Mouse (Mus musculus): ENCODE measurements around the gene Adcy5. TPM values are rescaled to one million over a fixed set of nuclear protein-coding genes. Genes with fewer than 3 reads are reported as not detected.
A peak's percentile ranks its signal among the peaks of the same experiment; 100 is the strongest.

The Adcy5 gene
- total and polyA plus RNA-seq, 2 experiments from 2014 or later: 11.3 to 81.4 TPM

DNA sequence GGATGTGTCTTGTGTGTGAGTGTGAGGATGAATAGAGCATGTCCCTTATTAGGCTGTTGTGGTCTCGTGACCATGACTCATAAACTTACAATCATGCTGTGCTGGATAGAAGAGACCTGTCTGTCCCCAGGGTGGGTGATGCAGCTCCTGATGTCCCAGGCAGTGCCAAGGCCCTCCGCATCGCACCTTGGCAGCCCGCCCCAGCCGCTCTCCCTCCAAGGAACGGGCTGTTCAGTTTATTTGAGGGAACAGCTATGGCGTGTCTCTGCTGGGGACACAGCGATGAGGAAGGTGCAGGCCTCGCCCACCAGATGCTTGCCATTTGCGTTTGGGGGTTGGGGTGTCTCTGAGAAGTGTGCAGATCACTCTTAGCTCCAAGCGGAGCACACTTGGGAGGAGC is 28.5 kb downstream of the Adcy5 start:
- H3K36me3 ChIP-seq (replicated peaks; ENCODE audit: control insufficient read depth, insufficient read depth, low read length): no peaks in the 10 kb centered on the region
- WGBS: 44% methylated on average over 11 of the region's 11 CpGs
- no peak overlapping the region for H3K4me3 ChIP-seq (ENCODE audit: low read depth, low read length)
- H3K27ac ChIP-seq (ENCODE audit: low read depth): no peak overlapping the region
- no peaks in the 10 kb centered on the region for H3K9me3 ChIP-seq (replicated peaks; ENCODE audit: control insufficient read depth, low read length)
- DNase-seq (ENCODE audit: low spot score) (no peak), ATAC-seq (ENCODE audit: insufficient read depth, low read depth) (peak; percentile 47)
- peaks cover 28% of the 10 kb centered on the region for H3K4me1 ChIP-seq (ENCODE audit: control insufficient read depth, insufficient read depth)
- H3K27me3 ChIP-seq (ENCODE audit: control insufficient read depth, insufficient read depth, low read length): no peaks in the 10 kb centered on the region
- TF ChIP-seq EP300 (IDR thresholded peaks at IDR 0.05; ENCODE audit: low read depth) (no peak), CTCF (IDR thresholded peaks at IDR 0.05; ENCODE audit: low read depth) (no peak)
- no peak overlapping the region for H3K4me2 ChIP-seq (ENCODE audit: low read depth, low read length)
- H3K9ac ChIP-seq (replicated peaks; ENCODE audit: low read depth, low read length): no peak overlapping the region

DNA sequence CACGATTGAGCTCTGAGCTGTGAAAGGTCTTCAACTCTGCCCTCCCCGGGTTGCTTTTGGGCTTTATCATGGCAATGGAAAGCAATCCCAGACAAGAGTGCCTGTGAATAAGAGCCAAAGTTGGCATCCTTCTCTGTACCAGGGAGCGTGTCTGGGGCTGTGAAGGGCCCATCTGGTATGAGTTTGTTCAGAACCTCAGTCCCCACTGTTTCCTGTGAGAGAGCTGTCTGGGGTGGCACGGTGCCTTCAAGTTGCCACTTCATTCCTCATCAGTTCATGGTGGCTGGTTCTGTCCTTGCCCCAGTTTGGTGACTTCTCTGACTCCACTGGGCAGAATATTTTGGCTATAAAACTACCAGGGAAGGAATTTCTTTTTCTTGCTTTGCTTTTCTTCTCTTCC is 33.4 kb downstream of the Adcy5 start:
- no peak for DNase-seq (ENCODE audit: low spot score)
- H3K4me2 ChIP-seq (ENCODE audit: low read depth, low read length): no peak overlapping the region
- H3K27ac ChIP-seq (ENCODE audit: low read depth): no peak overlapping the region; the same call in 1 of the 2 replicates
- no peak overlapping the region for H3K4me3 ChIP-seq (ENCODE audit: low read depth, low read length)
- no peak for TF ChIP-seq EP300 (IDR thresholded peaks at IDR 0.05; ENCODE audit: low read depth)
- TF ChIP-seq CTCF (IDR thresholded peaks at IDR 0.05; ENCODE audit: low read depth): no peak
- ATAC-seq (ENCODE audit: insufficient read depth, low read depth): no peak
- H3K36me3 ChIP-seq (replicated peaks; ENCODE audit: control insufficient read depth, insufficient read depth, low read length): no peaks in the 10 kb centered on the region
- H3K27me3 ChIP-seq (ENCODE audit: control insufficient read depth, insufficient read depth, low read length): no peaks in the 10 kb centered on the region
- H3K9ac ChIP-seq (replicated peaks; ENCODE audit: low read depth, low read length): no peak overlapping the region
- 57% methylated on average over 4 of the region's 4 CpGs for WGBS
- H3K4me1 ChIP-seq (ENCODE audit: control insufficient read depth, insufficient read depth): peaks cover 40% of the 10 kb centered on the region
- H3K9me3 ChIP-seq (replicated peaks; ENCODE audit: control insufficient read depth, low read length): no peaks in the 10 kb centered on the region

DNA sequence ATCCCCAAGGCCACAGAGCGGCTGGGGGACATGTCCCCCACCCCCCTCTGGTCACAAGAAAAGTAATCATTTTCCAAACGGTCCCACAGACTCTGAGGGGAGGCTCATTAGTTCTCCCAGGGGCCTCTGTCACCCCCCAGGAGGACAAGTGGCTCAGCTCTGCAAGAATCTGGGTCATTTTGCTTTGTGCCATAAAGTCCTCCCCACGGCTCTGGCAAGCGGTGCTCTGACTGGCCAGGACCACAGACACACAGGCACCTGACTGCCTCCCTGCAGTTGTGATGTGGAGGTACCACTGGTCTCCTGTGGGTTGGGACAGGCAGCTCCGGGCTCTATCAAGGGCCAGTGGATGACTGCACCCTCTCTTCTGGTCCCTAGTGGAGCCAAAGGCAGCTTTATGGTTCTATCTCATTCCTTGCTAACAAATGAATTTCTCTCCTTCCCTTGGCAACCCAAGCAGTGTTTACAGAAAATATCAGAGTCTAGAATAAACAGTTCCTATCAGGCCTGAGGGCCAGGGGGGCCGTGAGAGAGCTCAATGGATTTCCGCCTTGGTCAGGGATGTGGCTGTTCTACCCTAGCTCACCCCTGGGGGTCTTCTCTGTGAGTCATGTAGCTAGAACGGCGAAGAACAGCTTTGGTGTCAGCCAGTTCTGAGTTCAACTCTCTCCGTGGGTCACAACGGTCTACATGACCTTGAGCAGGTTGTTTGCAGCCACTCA is 34.9 kb downstream of the Adcy5 start:
- no peaks in the 10 kb centered on the region for H3K27me3 ChIP-seq (ENCODE audit: control insufficient read depth, insufficient read depth, low read length)
- no peaks in the 10 kb centered on the region for H3K9me3 ChIP-seq (replicated peaks; ENCODE audit: control insufficient read depth, low read length)
- 0 out of 2 replicates have a peak overlapping the region, but pooled peaks have one; percentile 15 for H3K9ac ChIP-seq (replicated peaks; ENCODE audit: low read depth, low read length)
- TF ChIP-seq CTCF (IDR thresholded peaks at IDR 0.05; ENCODE audit: low read depth) (no peak), EP300 (IDR thresholded peaks at IDR 0.05; ENCODE audit: low read depth) (no peak)
- ATAC-seq (ENCODE audit: insufficient read depth, low read depth) (no peak), DNase-seq (ENCODE audit: low spot score) (no peak)
- peaks cover 44% of the 10 kb centered on the region for H3K4me1 ChIP-seq (ENCODE audit: control insufficient read depth, insufficient read depth)
- H3K4me3 ChIP-seq (ENCODE audit: low read depth, low read length): no peak overlapping the region
- no peak overlapping the region for H3K27ac ChIP-seq (ENCODE audit: low read depth)
- WGBS: 66% methylated on average over 11 of the region's 11 CpGs
- H3K4me2 ChIP-seq (ENCODE audit: low read depth, low read length): no peak overlapping the region
- no peaks in the 10 kb centered on the region for H3K36me3 ChIP-seq (replicated peaks; ENCODE audit: control insufficient read depth, insufficient read depth, low read length)

DNA sequence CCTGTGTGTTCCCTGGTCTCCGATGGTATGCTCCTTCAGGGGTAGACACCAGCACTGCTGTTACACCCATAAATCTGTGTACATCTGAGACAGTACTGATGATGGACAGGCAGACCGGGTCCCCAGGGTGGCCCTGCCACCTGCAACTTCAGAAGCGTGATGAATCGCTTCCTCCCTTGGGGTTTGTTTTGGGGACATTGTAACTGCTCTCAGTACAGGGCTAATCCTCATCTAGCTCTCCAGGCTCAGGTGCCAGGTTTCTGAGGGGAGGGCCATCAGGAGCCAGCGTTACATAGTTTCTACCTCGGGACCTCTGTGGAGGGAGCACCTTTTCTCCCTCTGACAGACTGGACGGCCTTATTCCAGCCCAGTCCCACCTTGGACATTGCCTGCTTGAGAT is 36.1 kb downstream of the Adcy5 start:
- DNase-seq (ENCODE audit: low spot score): no peak
- TF ChIP-seq CTCF (IDR thresholded peaks at IDR 0.05; ENCODE audit: low read depth): no peak
- TF ChIP-seq EP300 (IDR thresholded peaks at IDR 0.05; ENCODE audit: low read depth): no peak
- Histone ChIP-seq H3K9me3 (replicated peaks; ENCODE audit: control insufficient read depth, low read length) (no peaks in the 10 kb centered on the region), H3K4me3 (ENCODE audit: low read depth, low read length) (no peak overlapping the region), H3K4me1 (ENCODE audit: control insufficient read depth, insufficient read depth) (peaks cover 44% of the 10 kb centered on the region), H3K4me2 (ENCODE audit: low read depth, low read length) (no peak overlapping the region), H3K36me3 (replicated peaks; ENCODE audit: control insufficient read depth, insufficient read depth, low read length) (no peaks in the 10 kb centered on the region), H3K9ac (replicated peaks; ENCODE audit: low read depth, low read length) (no peak overlapping the region), H3K27me3 (ENCODE audit: control insufficient read depth, insufficient read depth, low read length) (no peaks in the 10 kb centered on the region), H3K27ac (ENCODE audit: low read depth) (peak overlapping the region; percentile 59)
- WGBS: 76% methylated on average over 7 of the region's 7 CpGs
- ATAC-seq (ENCODE audit: insufficient read depth, low read depth): no peak

DNA sequence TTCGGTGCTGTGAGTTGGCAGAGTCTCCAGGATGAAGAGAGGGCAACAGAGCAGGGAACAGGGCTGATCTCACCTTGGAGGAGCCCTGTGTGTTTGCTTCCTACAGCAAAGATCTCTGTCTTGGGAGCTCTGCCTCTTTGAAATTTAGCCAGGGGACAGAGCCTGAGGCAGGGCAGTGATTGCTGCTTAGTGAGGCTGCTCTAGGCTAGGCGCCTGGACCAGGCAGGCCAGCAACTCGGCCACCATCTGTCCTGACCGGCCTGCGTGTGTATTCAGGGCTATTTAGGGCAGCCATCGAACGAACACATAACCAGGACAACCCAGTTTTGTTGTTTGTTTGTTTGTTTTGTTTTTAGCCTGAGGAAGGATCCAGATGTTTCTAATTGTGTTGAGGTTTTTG is 36.6 kb downstream of the Adcy5 start:
- H3K4me3 ChIP-seq (ENCODE audit: low read depth, low read length): no peak overlapping the region
- ATAC-seq (ENCODE audit: insufficient read depth, low read depth): no peak
- H3K27ac ChIP-seq (ENCODE audit: low read depth): peak overlapping the region; percentile 59; the same call in 1 of the 2 replicates
- WGBS: 59% methylated on average over 7 of the region's 7 CpGs
- H3K9ac ChIP-seq (replicated peaks; ENCODE audit: low read depth, low read length): no peak overlapping the region
- TF ChIP-seq CTCF (IDR thresholded peaks at IDR 0.05; ENCODE audit: low read depth): no peak
- TF ChIP-seq EP300 (IDR thresholded peaks at IDR 0.05; ENCODE audit: low read depth): no peak
- no peaks in the 10 kb centered on the region for H3K27me3 ChIP-seq (ENCODE audit: control insufficient read depth, insufficient read depth, low read length)
- no peak for DNase-seq (ENCODE audit: low spot score)
- peaks cover 44% of the 10 kb centered on the region for H3K4me1 ChIP-seq (ENCODE audit: control insufficient read depth, insufficient read depth)
- H3K36me3 ChIP-seq (replicated peaks; ENCODE audit: control insufficient read depth, insufficient read depth, low read length): no peaks in the 10 kb centered on the region
- H3K9me3 ChIP-seq (replicated peaks; ENCODE audit: control insufficient read depth, low read length): no peaks in the 10 kb centered on the region
- no peak overlapping the region for H3K4me2 ChIP-seq (ENCODE audit: low read depth, low read length)

DNA sequence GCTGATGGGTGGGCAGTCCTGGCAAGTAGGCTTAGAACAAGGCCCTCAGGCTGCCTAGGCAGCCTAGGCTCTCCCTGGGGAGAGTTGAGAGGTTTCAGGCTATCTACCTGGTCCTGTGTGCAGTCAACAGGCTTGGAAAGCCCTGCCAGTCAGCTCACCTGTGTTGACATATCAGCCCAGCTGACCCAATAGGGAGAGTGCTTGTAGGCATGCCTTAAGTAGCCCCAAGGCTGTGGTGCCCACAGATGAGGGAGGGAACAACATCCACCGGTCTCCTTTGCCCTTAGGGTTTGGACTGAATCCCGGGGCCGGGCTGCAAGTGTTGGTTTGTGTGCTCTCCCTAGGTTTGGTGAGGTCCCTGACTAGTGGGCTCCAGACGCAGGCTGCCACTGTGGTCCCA is 37.8 kb downstream of the Adcy5 start:
- H3K36me3 ChIP-seq (replicated peaks; ENCODE audit: control insufficient read depth, insufficient read depth, low read length): no peaks in the 10 kb centered on the region
- no peak for TF ChIP-seq CTCF (IDR thresholded peaks at IDR 0.05; ENCODE audit: low read depth)
- TF ChIP-seq EP300 (IDR thresholded peaks at IDR 0.05; ENCODE audit: low read depth): no peak
- H3K4me1 ChIP-seq (ENCODE audit: control insufficient read depth, insufficient read depth): peaks cover 44% of the 10 kb centered on the region
- no peak for ATAC-seq (ENCODE audit: insufficient read depth, low read depth)
- peak overlapping the region; percentile 79 for H3K27ac ChIP-seq (ENCODE audit: low read depth)
- H3K9ac ChIP-seq (replicated peaks; ENCODE audit: low read depth, low read length): 0 out of 2 replicates have a peak overlapping the region, but pooled peaks have one; percentile 9
- H3K27me3 ChIP-seq (ENCODE audit: control insufficient read depth, insufficient read depth, low read length): no peaks in the 10 kb centered on the region
- H3K9me3 ChIP-seq (replicated peaks; ENCODE audit: control insufficient read depth, low read length): no peaks in the 10 kb centered on the region
- no peak overlapping the region for H3K4me3 ChIP-seq (ENCODE audit: low read depth, low read length)
- DNase-seq (ENCODE audit: low spot score): no peak
- WGBS: 87% methylated on average over 4 of the region's 4 CpGs
- no peak overlapping the region for H3K4me2 ChIP-seq (ENCODE audit: low read depth, low read length)

All from heart, postnatal 0 days (tissue).